Mouse (Mus musculus): ENCODE data around the gene P2ry6. TPM values are rescaled to one million over a fixed set of nuclear protein-coding genes. Genes with fewer than 3 reads are reported as not detected.

The P2ry6 gene
- polyA plus RNA-seq, 1 experiment from 2014 or later: 3.0 TPM

- Histone ChIP-seq H3K27ac (replicated peaks) (no peak overlapping the region), H3K36me3 (0 out of 2 replicates have a peak, but pooled peaks cover 7% of the 10 kb centered on the region), H3K9me3 (no peaks in the 10 kb centered on the region), H3K4me1 (peaks cover 70% of the 10 kb centered on the region), H3K27me3 (no peaks in the 10 kb centered on the region), H3K9ac (replicated peaks) (no peak overlapping the region), H3K4me2 (replicated peaks) (0 out of 2 replicates have a peak overlapping the region, but pooled peaks have one; percentile 88), H3K4me3 (no peak overlapping the region)
- WGBS: 90% methylated on average over 5 of the region's 5 CpGs
- no peak for ATAC-seq (ENCODE audit: low FRiP score, low read depth)
Observed at GRCm38 (mm10) chr7:100924200-100924599, 50.2 kb downstream of the P2ry6 start.

- H3K4me3 ChIP-seq: no peak overlapping the region
- H3K9ac ChIP-seq (replicated peaks): no peak overlapping the region
- 0 out of 2 replicates have a peak, but pooled peaks cover 7% of the 10 kb centered on the region for H3K36me3 ChIP-seq
- WGBS: 92% methylated on average over 4 of the region's 4 CpGs
- H3K27ac ChIP-seq (replicated peaks): no peak overlapping the region
- peaks cover 66% of the 10 kb centered on the region for H3K4me1 ChIP-seq
- no peak for ATAC-seq (ENCODE audit: low FRiP score, low read depth)
- no peak overlapping the region for H3K4me2 ChIP-seq (replicated peaks)
- no peaks in the 10 kb centered on the region for H3K9me3 ChIP-seq
- H3K27me3 ChIP-seq: no peaks in the 10 kb centered on the region
Observed at GRCm38 (mm10) chr7:100922907-100923306, 51.5 kb downstream of the P2ry6 start.

- Histone ChIP-seq H3K9me3 (no peaks in the 10 kb centered on the region), H3K27ac (replicated peaks) (no peak overlapping the region), H3K4me1 (peaks cover 50% of the 10 kb centered on the region), H3K27me3 (no peaks in the 10 kb centered on the region), H3K4me3 (no peak overlapping the region), H3K9ac (replicated peaks) (no peak overlapping the region), H3K36me3 (peaks cover 11% of the 10 kb centered on the region; the same call in 1 of the 2 replicates), H3K4me2 (replicated peaks) (no peak overlapping the region)
- ATAC-seq (ENCODE audit: low FRiP score, low read depth): no peak
- 92% methylated on average over 5 of the region's 5 CpGs for WGBS
Observed at GRCm38 (mm10) chr7:100921289-100921688, 53.2 kb downstream of the P2ry6 start.

- 32% methylated on average over 2 of the region's 2 CpGs for WGBS
- Histone ChIP-seq H3K4me3 (no peak overlapping the region), H3K27ac (replicated peaks) (no peak overlapping the region), H3K27me3 (no peaks in the 10 kb centered on the region), H3K4me2 (replicated peaks) (no peak overlapping the region), H3K9me3 (no peaks in the 10 kb centered on the region), H3K4me1 (peaks cover 35% of the 10 kb centered on the region), H3K9ac (replicated peaks) (no peak overlapping the region), H3K36me3 (peaks cover 12% of the 10 kb centered on the region; the same call in 1 of the 2 replicates)
- no peak for ATAC-seq (ENCODE audit: low FRiP score, low read depth)
Observed at GRCm38 (mm10) chr7:100919809-100920107, 54.7 kb downstream of the P2ry6 start.

- Histone ChIP-seq H3K4me1 (peaks cover 29% of the 10 kb centered on the region), H3K4me3 (no peak overlapping the region), H3K27me3 (no peaks in the 10 kb centered on the region), H3K36me3 (peaks cover 16% of the 10 kb centered on the region; the same call in 1 of the 2 replicates), H3K9ac (replicated peaks) (no peak overlapping the region), H3K9me3 (no peaks in the 10 kb centered on the region), H3K27ac (replicated peaks) (0 out of 2 replicates have a peak overlapping the region, but pooled peaks have one; percentile 35), H3K4me2 (replicated peaks) (no peak overlapping the region)
- no peak for ATAC-seq (ENCODE audit: low FRiP score, low read depth)
- WGBS: 55% methylated on average over 7 of the region's 7 CpGs
Observed at GRCm38 (mm10) chr7:100919006-100919808, 55.2 kb downstream of the P2ry6 start.

- no peaks in the 10 kb centered on the region for H3K9me3 ChIP-seq
- no peak overlapping the region for H3K27ac ChIP-seq (replicated peaks)
- H3K27me3 ChIP-seq: no peaks in the 10 kb centered on the region
- H3K4me1 ChIP-seq: peaks cover 21% of the 10 kb centered on the region
- H3K4me3 ChIP-seq: no peak overlapping the region
- peaks cover 16% of the 10 kb centered on the region; the same call in 1 of the 2 replicates for H3K36me3 ChIP-seq
- ATAC-seq (ENCODE audit: low FRiP score, low read depth): no peak
- 45% methylated on average over 9 of the region's 9 CpGs for WGBS
- no peak overlapping the region for H3K4me2 ChIP-seq (replicated peaks)
- no peak overlapping the region for H3K9ac ChIP-seq (replicated peaks)
Observed at GRCm38 (mm10) chr7:100918176-100918575, 56.3 kb downstream of the P2ry6 start.

DNA sequence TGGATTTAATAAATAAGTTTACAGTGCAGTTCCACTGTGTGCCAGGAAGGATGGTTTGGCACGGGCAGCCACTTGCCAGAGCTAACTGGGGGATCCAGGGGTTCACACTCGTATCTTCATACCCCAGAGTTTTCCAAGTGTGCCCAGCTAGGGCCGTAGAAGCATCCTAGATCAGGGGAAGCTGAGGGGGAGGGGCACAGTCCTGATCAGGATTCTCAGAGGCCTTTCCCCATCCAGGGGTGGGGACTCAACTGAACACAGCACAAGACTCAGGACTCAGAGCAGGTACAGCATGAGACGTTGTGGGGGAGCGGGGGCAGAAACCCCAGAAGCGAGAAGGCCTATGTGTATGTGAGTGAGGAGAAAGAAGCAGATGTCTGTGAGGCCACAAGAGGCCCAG lies 56.7 kb downstream of the P2ry6 start:
- WGBS: 70% methylated on average over 6 of the region's 6 CpGs
- Histone ChIP-seq H3K9me3 (no peaks in the 10 kb centered on the region), H3K4me1 (peaks cover 21% of the 10 kb centered on the region), H3K27ac (replicated peaks) (no peak overlapping the region), H3K9ac (replicated peaks) (no peak overlapping the region), H3K4me3 (no peak overlapping the region), H3K27me3 (no peaks in the 10 kb centered on the region), H3K4me2 (replicated peaks) (no peak overlapping the region), H3K36me3 (peaks cover 16% of the 10 kb centered on the region; the same call in 1 of the 2 replicates)
- ATAC-seq (ENCODE audit: low FRiP score, low read depth): no peak

- H3K9ac ChIP-seq (replicated peaks): no peak overlapping the region
- H3K4me1 ChIP-seq: peaks cover 28% of the 10 kb centered on the region
- no peak for ATAC-seq (ENCODE audit: low FRiP score, low read depth)
- no peak overlapping the region; the same call in 1 of the 2 replicates for H3K27ac ChIP-seq (replicated peaks)
- no peak overlapping the region for H3K4me3 ChIP-seq
- H3K4me2 ChIP-seq (replicated peaks): no peak overlapping the region
- H3K27me3 ChIP-seq: no peaks in the 10 kb centered on the region
- H3K36me3 ChIP-seq: peaks cover 12% of the 10 kb centered on the region; the same call in 1 of the 2 replicates
- H3K9me3 ChIP-seq: no peaks in the 10 kb centered on the region
- 90% methylated on average over 6 of the region's 6 CpGs for WGBS
Observed at GRCm38 (mm10) chr7:100916526-100916925, 57.9 kb downstream of the P2ry6 start.

- Histone ChIP-seq H3K9me3 (no peaks in the 10 kb centered on the region), H3K4me1 (peaks cover 38% of the 10 kb centered on the region), H3K27ac (replicated peaks) (no peak overlapping the region), H3K27me3 (no peaks in the 10 kb centered on the region), H3K36me3 (peaks cover 8% of the 10 kb centered on the region; the same call in 1 of the 2 replicates), H3K4me2 (replicated peaks) (no peak overlapping the region), H3K9ac (replicated peaks) (no peak overlapping the region), H3K4me3 (no peak overlapping the region)
- 87% methylated on average over 5 of the region's 5 CpGs for WGBS
- ATAC-seq (ENCODE audit: low FRiP score, low read depth): no peak
Observed at GRCm38 (mm10) chr7:100915204-100915603, 59.2 kb downstream of the P2ry6 start.

DNA sequence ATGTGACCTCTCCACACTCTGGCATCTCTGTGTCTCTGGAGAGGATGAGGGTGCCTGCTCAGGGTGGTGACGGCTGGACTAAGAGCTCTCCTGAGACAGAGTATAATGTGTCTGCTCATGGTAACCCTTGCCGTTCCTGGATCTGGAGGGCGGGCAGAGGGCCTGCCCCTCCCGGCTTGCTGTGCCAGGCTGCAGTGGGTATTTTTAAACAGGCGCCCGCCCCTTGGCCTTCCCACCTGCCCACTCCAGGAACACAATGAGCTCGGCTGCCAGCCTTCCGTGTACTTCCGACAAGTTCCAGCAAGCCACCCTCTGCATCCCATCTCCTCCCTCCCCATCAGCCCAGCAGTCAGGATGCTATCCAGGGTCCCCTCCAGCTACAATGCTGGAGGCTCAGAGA lies 62.7 kb downstream of the P2ry6 start:
- H3K36me3 ChIP-seq: peaks cover 8% of the 10 kb centered on the region; the same call in 1 of the 2 replicates

GRCm38 (mm10) chr7:100911246-100911770 lies 63.1 kb downstream of the P2ry6 start:
- peak overlapping the region; percentile 16 for H3K4me2 ChIP-seq (replicated peaks)
- no peaks in the 10 kb centered on the region for H3K27me3 ChIP-seq
- H3K9ac ChIP-seq (replicated peaks): no peak overlapping the region
- H3K36me3 ChIP-seq: peaks cover 5% of the 10 kb centered on the region; the same call in 1 of the 2 replicates
- ATAC-seq (ENCODE audit: low FRiP score, low read depth): peak; percentile 41; the same call in 1 of the 2 replicates
- 2% methylated on average over 2 of the region's 2 CpGs for WGBS
- H3K4me1 ChIP-seq: peaks cover 27% of the 10 kb centered on the region
- H3K9me3 ChIP-seq: no peaks in the 10 kb centered on the region
- peak overlapping the region; percentile 40 for H3K27ac ChIP-seq (replicated peaks)
- H3K4me3 ChIP-seq: no peak overlapping the region

More for the DNA sequence above, 62.7 kb downstream of the P2ry6 start:
- H3K27me3 ChIP-seq: no peaks in the 10 kb centered on the region
- no peaks in the 10 kb centered on the region for H3K9me3 ChIP-seq
- 48% methylated on average over 9 of the region's 9 CpGs for WGBS
- ATAC-seq (ENCODE audit: low FRiP score, low read depth): 0 out of 2 replicates have a peak, but pooled peaks have one; percentile 5
- H3K9ac ChIP-seq (replicated peaks): no peak overlapping the region
- H3K27ac ChIP-seq (replicated peaks): peak overlapping the region; percentile 40
- H3K4me1 ChIP-seq: peaks cover 27% of the 10 kb centered on the region
- peak overlapping the region; percentile 16 for H3K4me2 ChIP-seq (replicated peaks)
- no peak overlapping the region for H3K4me3 ChIP-seq

DNA sequence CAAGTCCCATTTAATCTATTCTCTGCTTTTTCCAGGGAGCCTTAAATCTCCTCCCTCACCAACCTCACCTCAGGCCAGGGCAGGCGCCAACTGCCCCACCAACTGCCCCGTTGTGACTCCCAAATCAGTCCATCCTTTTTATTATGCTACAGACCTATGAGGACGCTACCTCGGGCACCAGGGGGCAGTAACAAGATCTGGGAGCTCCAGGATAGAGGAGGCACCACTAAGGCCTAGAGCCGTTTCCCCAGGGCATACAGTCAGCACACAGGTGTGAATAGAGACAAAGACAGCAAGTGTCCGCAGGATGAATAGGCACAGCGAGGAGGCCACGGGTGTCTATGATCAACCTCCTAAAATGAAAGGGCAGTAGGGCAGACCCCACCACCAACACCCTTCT lies 65.9 kb downstream of the P2ry6 start:
- ATAC-seq (ENCODE audit: low FRiP score, low read depth): no peak
- Histone ChIP-seq H3K4me1 (peaks cover 27% of the 10 kb centered on the region), H3K9me3 (no peaks in the 10 kb centered on the region), H3K36me3 (no peaks in the 10 kb centered on the region), H3K27ac (replicated peaks) (no peak overlapping the region), H3K4me2 (replicated peaks) (no peak overlapping the region), H3K9ac (replicated peaks) (no peak overlapping the region), H3K27me3 (no peaks in the 10 kb centered on the region), H3K4me3 (no peak overlapping the region)
- 52% methylated on average over 8 of the region's 8 CpGs for whole genome bisulfite sequencing

All from midbrain, embryonic 12.5 days (tissue).